21 mouse cellular contexts compared by ENCODE assay signal in the genomic region with DNA sequence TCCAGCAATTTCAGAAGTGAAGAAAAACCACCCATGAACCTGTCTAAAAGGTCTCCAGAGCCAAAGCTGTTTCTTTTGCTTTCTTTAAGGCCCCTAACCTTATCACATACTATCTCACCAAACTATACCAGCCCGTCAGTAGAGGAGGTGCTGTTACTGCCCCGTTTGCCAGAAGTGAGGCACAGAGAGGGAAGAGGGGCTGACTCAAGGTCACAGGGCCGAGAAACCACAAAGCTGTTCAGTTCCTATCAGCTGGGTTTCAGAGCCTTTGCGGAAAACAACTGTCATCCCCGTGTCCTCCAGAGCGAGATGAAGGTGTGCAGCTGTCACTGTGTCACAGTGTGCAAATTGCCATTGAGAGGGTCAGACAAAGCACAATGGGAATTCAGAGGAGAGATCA. TPM values are rescaled to one million over a fixed set of nuclear protein-coding genes. Genes with fewer than 3 reads are reported as not detected.
DNase-seq lines count a peak whose midpoint lies in the region; ATAC-seq and TF ChIP-seq lines count a peak whose summit lies in the region.
"Had no signal": no experiment of that assay in that cellular context is flagged by ENCODE, and none has a peak within 500 bp of the region (broad histone marks: within the 10 kb centered on the region; RNA-seq: fewer than 3 reads in every experiment).

No protein-coding gene starts in this region.

- no peak overlapping the region for H3K4me2 ChIP-seq in heart, embryonic 12.5 days
- H3K4me2 ChIP-seq: embryonic facial prominence, embryonic 13.5 days; forebrain, embryonic 15.5 days; heart, embryonic 15.5 days; stomach, embryonic 15.5 days had no signal

- peaks cover 9% of the 10 kb centered on the region for H3K9me3 ChIP-seq in heart, embryonic 12.5 days (replicated peaks)
- H3K9me3 ChIP-seq: embryonic facial prominence, embryonic 13.5 days; forebrain, embryonic 15.5 days; heart, embryonic 15.5 days; stomach, embryonic 15.5 days had no signal

- no peak overlapping the region for H3K4me3 ChIP-seq in heart, embryonic 12.5 days
- no peak overlapping the region for H3K4me3 ChIP-seq in thymus, adult 2 months (ENCODE audit: control insufficient read depth, insufficient read depth, low read length)
- H3K4me3 ChIP-seq: embryonic facial prominence, embryonic 13.5 days; forebrain, embryonic 15.5 days; heart, embryonic 15.5 days; stomach, embryonic 15.5 days had no signal

- WGBS in heart, embryonic 12.5 days = 16% methylated on average over 6 of the region's 6 CpGs
- 8% methylated on average over 6 of the region's 6 CpGs for WGBS in thymus, adult 2 months

- no peak overlapping the region for H3K9ac ChIP-seq in heart, embryonic 12.5 days
- H3K9ac ChIP-seq: embryonic facial prominence, embryonic 13.5 days; forebrain, embryonic 15.5 days; heart, embryonic 15.5 days; stomach, embryonic 15.5 days had no signal

- H3K27ac ChIP-seq in heart, embryonic 12.5 days (ENCODE audit: poor library complexity, severe bottlenecking) = peak overlapping the region; percentile 19; the same call in 1 of the 2 replicates
- no peak overlapping the region for H3K27ac ChIP-seq in thymus, adult 2 months (ENCODE audit: control insufficient read depth, insufficient read depth, low read length)
- H3K27ac ChIP-seq: embryonic facial prominence, embryonic 13.5 days; forebrain, embryonic 15.5 days; heart, embryonic 15.5 days; hindbrain, postnatal 0 days; stomach, embryonic 15.5 days had no signal

- no peaks in the 10 kb centered on the region for H3K27me3 ChIP-seq in heart, embryonic 12.5 days (replicated peaks)
- no peaks in the 10 kb centered on the region for H3K27me3 ChIP-seq in thymus, adult 2 months (ENCODE audit: control insufficient read depth, insufficient read depth, low read length)
- H3K27me3 ChIP-seq: embryonic facial prominence, embryonic 13.5 days; forebrain, embryonic 15.5 days; heart, embryonic 15.5 days; Patski; stomach, embryonic 15.5 days had no signal

- no peak for TF ChIP-seq POLR2A in thymus, adult 2 months (IDR thresholded peaks at IDR 0.05; ENCODE audit: control insufficient read depth, extremely low read depth, insufficient read depth, low read length, poor library complexity)

- peaks cover 60% of the 10 kb centered on the region for H3K4me1 ChIP-seq in heart, embryonic 12.5 days (replicated peaks)
- H3K4me1 ChIP-seq in thymus, adult 2 months (replicated peaks; ENCODE audit: control insufficient read depth, insufficient read depth, low read length) = peaks cover 5% of the 10 kb centered on the region; the same call in 1 of the 2 replicates
- H3K4me1 ChIP-seq: forebrain, embryonic 15.5 days had no signal

- no peak for ATAC-seq in heart, embryonic 12.5 days (ENCODE audit: insufficient number of reproducible peaks, low FRiP score)
- peak; percentile 43 to 59; a peak in 1 of 4 replicates for ATAC-seq in hematopoietic stem cell, adult 5-6 weeks (replicated peaks in 1 of 2; ENCODE audit: insufficient read depth in 1 of 2, low FRiP score in 2 of 2, low TSS enrichment in 1 of 2, low read depth in 1 of 2, poor library complexity in 2 of 2, severe bottlenecking in 2 of 2)
- peak; percentile 34; the same call in 1 of the 2 replicates for ATAC-seq in neutrophil, adult 5-6 weeks (ENCODE audit: extremely low read depth, insufficient number of reproducible peaks, low FRiP score, poor library complexity, severe bottlenecking)
- ATAC-seq: forebrain, embryonic 15.5 days; hindbrain, postnatal 0 days; Patski had no signal

- no peak for DNase-seq in heart, adult 11 months
- peak; percentile 48 to 54 for DNase-seq in spleen, postnatal 36 days (ENCODE audit: low spot score in 2 of 2)
- no peak for DNase-seq in spleen, postnatal 4 days (ENCODE audit: low spot score in 2 of 2)
- no peak for DNase-seq in Muller cell, postnatal 12 days (ENCODE audit: inconsistent ontology term)
- no peak for DNase-seq in thymus, adult 2 months
- DNase-seq: adrenal gland, adult 8-10 months; cerebellum, adult 9-11 months; gastrocnemius, postnatal 14 days; kidney, adult 11 months; layer of hippocampus, postnatal 36 days; liver; lung, postnatal 10 days had no signal

- H3K36me3 ChIP-seq in heart, embryonic 12.5 days = 0 out of 2 replicates have a peak, but pooled peaks cover 5% of the 10 kb centered on the region
- H3K36me3 ChIP-seq in thymus, adult 2 months (ENCODE audit: control insufficient read depth, insufficient read depth, low read length) = no peaks in the 10 kb centered on the region
- H3K36me3 ChIP-seq: heart, embryonic 15.5 days; stomach, embryonic 15.5 days had no signal

- TF ChIP-seq CTCF in thymus, adult 2 months (IDR thresholded peaks at IDR 0.05; ENCODE audit: borderline replicate concordance, control insufficient read depth, extremely low read depth, insufficient read depth, low read length, poor library complexity) = no peak

RNA-seq across cellular contexts. Expression of a gene that starts 21.2 kb away (rescaled TPM):
- polyA plus RNA-seq in heart, embryonic 12.5 days (2016; fragmentation: Nextera tagmentation; extraction: Ambion mirVana) = 1.2 and 1.4 TPM in 2 replicates
- total RNA-seq in hematopoietic stem cell, adult 5-6 weeks (2017) = 2.3 and 5.4 TPM in 2 replicates
- 0.25 and 0.70 TPM in 2 replicates for total RNA-seq in neutrophil, adult 5-6 weeks (2017)
- polyA plus RNA-seq in thymus, adult 2 months (2012; rRNA removed) = 3.7 and 4.9 TPM in 2 replicates

Comparison
In these comparisons a context has a peak if more than half of its experiments do, and no peak if none do; other contexts are left out.
1. DNase-seq: peak in spleen, postnatal 36 days (2 of 2); none in heart, adult 11 months (single experiment), spleen, postnatal 4 days (0 of 2), Muller cell, postnatal 12 days (single experiment) and thymus, adult 2 months (single experiment).